Mouse (Mus musculus) hematopoietic stem cell, adult 5-6 weeks (primary cell): ENCODE data around the gene Cd109. TPM values are rescaled to one million over a fixed set of nuclear protein-coding genes. Genes with fewer than 3 reads are reported as not detected.

Experiments
- ATAC-seq, 2 experiments: fragments of 125-278 bp in 1 of 2; replicated peaks in 1 of 2; 2 replicates each; pipeline ENCODE4 v1.8.0; 2016 to 2017; ENCODE audit warnings: inconsistent platforms in 2 of 2, mild to moderate bottlenecking in 2 of 2, moderate number of reproducible peaks in 2 of 2, low read depth in 1 of 2, moderate TSS enrichment in 1 of 2; ENCODE audit not compliant: low FRiP score in 2 of 2, poor library complexity in 2 of 2, severe bottlenecking in 2 of 2, insufficient read depth in 1 of 2, low TSS enrichment in 1 of 2
- total RNA-seq: library from RNA; stranded (forward); fragments of 172-1452, 232-1000 nt; gene quantifications from 2 replicates; pipeline ENCODE4 v1.2.3, GENCODE M21; 2017

Gene Cd109
- total RNA-seq, 1 experiment from 2014 or later: not detected

DNA sequence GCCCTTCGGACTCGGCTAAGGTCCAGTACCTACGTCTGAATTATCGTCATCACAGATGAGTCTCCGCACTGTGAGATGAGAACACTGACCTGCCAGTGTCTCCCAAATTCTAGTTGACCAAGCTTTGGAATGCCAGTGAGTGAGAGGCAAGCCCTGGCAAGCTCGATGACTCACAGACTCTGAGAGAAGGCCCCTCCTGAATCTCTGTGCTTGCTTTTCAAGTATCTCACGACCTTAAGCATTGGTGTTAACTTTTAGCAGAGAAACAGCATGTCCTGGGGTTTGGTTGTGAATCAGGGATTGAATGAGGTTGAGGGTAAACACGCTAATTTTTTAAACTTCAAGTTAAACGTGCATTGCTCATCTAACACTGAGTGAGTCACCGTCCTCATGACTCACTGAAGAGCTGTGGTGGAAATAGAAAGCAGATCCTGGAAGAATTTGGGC, 8.0 kb downstream of the Cd109 start:
- no peak for ATAC-seq

DNA sequence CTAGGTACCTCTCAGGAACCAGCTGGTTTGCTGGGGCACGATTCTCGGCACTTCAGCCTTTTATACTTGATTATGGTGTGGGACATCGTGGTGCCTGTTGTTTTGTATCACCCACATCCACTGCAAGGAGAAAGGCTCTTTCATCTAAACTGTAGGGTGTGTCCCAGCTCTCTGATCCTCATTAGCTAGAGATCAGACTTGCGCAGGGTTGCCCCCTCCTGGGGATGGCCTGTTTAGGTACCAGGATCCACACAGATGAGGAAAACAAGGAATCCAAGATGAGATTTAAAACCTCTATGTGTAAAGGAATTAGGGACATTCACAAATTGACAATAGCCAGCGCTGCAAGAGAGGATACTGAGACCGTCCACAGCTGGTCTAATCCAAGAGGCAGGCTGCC, 14.6 kb downstream of the Cd109 start:
- no peak for ATAC-seq

GRCm38 (mm10) chr9:78631755-78632434, 16.5 kb downstream of the Cd109 start:
- ATAC-seq: peak in 1 of 2 experiments; percentile 49; a peak in 3 of 4 replicates

DNA sequence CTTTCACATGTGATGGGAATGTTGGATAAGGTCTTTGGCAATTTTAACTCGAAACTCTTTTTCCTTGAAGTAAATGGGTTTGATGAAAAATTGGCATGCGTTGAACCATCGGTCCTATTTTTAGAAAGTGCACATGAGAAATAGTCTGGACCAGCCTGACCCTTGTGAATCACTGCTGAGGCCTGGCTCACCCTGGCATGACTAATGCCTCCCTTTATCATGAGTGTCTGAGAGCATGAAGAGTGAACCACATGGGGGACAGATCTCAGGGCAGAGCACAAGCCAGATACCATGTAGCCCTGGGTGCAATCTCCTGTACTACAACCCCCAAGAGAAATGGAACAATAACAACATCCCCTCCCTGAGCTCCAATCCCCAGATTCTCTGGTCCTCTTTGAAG, 18.6 kb downstream of the Cd109 start:
- no peak for ATAC-seq

DNA sequence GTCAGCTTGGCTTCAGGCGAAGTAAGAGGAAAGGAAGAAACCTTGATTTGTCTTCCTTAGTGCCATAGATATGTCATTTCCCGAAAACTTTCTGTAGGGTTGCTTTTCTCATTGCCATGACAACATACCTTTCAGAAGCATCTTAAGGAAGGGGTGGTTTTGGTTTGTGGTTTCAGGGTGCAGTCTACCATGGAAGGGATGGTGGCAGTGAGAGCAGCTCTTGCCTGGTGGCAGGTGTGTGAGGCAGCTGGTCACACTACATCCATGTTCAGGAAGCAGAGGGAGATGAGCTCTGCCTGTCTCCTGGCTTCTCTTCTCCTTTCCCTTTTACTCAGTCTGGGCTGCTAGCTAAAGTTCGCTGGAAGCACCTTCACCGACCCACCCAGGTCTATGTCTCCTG, 26.0 kb downstream of the Cd109 start:
- ATAC-seq: no peak

GRCm38 (mm10) chr9:78646008-78646777, 30.8 kb downstream of the Cd109 start:
- peak; percentile 56 to 68; a peak in 3 of 4 replicates for ATAC-seq

- no peak for ATAC-seq
Observed at GRCm38 (mm10) chr9:78648641-78649040, 33.3 kb downstream of the Cd109 start.

DNA sequence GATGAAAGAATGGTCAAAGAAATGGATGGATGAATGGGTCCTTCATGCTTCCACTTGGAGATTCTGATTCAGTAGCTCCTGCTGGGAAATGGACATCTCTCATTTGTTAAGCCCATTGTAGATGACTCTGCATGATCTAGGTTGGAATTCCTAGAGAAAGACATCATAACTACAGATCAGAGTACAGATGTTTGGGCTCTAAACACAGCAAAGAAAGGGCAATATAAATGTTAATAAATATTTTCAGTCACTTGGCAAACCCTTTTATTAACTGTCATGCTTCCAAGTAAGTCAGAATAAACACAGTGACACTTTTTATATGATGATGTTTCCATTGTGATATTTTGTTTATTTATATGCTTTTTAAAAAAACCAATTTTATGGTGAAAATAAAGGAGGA, 34.1 kb downstream of the Cd109 start:
- ATAC-seq: no peak

DNA sequence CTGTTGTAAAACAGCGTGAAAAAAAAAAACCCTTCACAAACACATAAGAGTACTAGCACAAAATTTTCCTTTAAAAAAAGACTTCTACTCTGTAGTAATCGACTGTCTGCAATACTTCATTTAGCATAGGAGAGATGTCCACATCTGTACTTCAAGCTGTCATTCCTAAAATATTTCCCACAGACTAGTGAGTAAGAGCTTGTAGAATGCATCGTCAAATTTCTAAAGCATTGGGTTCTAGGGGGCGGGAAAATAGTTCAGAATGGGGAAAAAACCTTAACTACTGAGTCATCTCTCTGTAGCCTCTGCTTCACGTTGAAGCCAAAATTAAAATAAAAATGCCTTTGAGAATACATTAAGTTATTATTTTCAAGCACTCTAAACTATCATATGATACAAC, 42.2 kb downstream of the Cd109 start:
- ATAC-seq: no peak

GRCm38 (mm10) chr9:78671446-78671985, 56.2 kb downstream of the Cd109 start:
- no peak for ATAC-seq

- peak in 1 of 2 experiments; percentile 51; a peak in 1 of 4 replicates for ATAC-seq
Observed at GRCm38 (mm10) chr9:78700691-78701090, 85.3 kb downstream of the Cd109 start.

DNA sequence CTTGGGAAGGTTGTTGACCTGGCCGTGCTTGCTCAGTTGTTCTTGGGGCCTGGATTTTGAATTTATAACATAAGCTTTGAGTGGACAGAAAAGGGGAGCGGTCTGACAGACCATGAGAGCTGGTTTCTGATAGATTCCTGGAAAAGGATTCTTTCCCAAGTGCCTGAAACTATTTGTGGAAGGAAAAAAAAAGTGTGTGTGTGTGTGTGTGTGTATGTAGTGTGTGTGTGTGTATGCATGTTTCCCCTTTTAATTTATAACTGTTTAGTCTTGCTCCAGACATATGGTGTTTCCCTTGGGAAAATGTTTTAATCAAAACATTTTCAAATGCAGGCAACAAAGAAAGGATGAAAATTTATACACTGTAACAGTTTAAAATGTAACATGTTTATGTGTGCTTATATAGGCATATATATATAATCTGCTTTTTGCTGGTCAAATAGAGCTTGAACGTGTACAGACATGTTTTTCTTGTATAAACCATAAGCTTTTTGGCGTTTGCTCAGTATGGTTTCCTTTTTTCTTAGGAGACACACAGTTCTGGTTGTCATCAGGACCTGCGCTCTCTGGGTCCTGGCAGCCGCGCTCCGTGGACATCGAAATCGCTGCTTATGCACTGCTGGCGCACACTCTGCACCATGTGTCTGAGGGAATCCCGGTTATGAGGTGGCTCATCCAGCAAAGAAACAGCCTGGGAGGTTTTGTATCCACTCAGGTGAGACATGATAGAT, 87.3 kb downstream of the Cd109 start:
- no peak for ATAC-seq

DNA sequence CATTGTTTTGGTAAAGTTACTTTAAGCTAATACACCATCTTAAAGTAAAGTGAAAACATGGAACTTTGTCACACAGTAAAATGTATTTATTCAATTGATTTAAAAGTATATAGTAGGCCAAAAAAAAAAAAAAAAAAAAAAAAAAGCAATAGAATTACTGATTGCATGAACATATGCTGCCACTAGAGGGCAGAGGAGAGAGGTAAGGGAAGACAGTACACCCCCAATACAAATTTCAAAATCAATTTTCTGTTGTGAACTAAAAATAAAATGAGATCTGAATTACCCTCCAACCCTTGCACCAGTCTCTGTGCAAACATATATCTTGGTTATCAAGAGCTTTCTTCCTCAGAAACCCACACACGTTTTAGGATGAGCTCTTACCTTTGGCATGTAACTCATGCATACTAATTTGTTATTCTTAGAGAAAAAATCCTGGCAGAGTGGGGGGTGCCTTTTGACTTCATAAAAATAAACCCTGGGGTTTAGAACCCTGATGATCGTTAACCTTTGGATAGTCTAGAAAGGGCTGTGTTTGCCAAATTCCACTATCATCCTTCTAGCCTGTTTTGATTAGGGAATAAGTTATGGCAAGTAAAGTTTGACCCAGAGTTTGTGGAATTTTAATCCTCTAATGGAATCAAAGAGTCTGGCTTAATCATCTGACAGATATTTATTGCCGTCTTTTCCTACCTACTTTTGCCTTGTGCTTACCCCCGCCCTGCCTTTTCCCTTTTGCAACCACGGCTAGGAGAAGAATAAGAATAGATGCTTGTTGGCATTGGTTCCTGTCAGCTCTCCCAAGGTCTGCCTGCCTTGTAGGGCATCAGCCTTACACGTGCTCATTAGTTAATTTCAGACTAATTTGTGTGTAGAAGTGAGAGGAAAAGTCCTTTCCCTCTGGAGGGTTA, 105.8 kb downstream of the Cd109 start:
- ATAC-seq: no peak

DNA sequence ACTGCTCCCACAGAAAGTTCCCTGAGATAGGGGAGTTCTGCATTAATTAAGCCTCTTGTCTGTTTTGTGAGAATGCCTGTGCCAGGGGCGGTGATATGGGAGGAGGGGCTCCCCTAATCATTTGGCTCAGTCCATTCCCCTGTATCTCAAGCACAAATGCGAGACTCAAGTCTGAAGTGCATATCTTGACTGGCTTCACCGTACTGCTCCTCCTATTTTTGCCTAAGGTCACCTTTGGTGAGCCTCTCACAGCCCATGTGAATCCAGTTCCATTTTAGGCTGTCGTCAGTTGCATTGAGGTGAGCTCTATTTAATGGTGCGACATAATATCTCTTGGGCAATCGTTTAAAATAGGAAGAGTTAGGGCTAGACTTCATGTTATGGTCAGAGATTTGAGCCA, 116.6 kb downstream of the Cd109 start:
- ATAC-seq: no peak

DNA sequence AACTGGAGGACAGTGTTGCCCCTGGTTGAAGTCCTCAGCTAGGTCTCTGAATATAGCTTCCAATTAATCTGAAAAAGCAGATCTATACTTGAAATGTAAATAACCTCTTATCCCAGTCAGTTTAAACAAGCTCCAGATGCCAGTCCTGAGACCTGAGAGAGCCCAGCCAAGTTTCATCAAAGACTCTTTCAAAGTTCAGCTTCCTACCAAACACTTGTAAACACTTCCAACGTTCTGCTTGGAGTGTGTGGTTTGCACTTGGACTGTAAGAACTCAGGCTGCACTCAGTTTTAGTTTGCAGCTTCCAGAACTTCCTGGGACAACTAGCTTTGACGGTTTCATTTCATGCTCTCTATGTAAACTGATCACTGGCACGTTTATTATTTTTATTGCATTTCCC, 120.2 kb downstream of the Cd109 start:
- ATAC-seq: no peak

DNA sequence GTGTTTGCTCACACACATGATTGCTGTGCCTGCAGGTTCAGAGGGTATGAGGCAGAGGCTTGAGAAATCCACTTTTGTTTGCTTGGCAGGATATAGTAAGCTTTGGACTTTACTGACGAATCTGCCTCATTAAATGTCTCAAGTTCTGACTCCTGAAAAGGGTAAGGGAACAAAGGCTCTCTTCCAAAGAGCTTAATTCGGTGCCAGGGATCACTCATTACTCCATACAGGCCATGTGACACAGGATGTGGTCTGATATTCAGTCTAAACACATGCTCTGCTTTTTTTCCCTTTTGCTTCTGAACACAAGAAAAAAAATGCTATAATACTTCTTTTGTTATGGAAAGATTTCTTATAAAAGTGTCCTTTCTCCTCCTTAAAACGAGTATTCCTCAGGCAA, 126.7 kb downstream of the Cd109 start:
- no peak for ATAC-seq

DNA sequence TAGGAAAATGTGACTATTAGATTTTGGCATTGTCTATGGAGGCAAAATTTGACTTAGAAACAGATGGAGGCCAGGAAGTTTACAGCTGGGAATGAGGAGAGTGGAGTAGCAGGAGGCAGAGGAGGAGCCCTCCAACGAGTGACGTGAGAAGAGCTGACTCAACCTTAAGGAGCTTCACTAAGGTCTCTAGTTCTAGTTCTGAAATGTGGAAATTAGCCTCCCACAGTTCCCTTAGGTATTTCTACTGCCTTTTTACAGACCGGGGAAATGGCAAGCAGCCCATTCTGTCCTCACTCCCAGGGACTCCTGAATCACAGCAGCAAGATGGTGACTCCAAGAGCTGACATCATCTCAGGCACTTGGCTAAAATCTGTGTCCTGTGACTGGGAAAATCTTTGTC, 134.9 kb downstream of the Cd109 start:
- no peak for ATAC-seq
